Mouse (Mus musculus): Measurements from ENCODE around the gene Olfr1313.
"Not testable (repeated sequence)": the region's sequence is repeated elsewhere in the genome, so short reads cannot be mapped to it uniquely, and the experiment has no call there.

Gene Olfr1313

DNA sequence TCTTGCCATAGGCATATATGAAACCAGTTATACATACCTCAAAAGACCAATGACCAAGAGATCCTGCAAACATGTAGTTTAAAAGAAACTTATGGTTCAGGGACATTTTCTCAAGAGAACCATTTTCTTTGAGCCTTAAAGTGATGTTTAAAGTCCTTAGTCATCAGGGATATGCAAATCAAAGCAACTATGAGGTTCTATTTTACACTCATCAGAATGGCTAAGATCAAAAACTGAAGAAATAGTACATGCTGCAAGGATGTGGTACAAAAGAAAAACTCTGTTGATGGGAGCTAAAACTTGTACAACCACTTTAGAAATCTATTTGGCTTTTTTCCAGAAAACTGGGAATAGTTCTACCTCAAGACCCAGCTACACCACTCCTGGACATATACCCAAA, at the start of gene Olfr1313:
Gene Olfr1313, minus strand, starts transcription at position 101 of the 400 bp plus-strand sequence.
- no peak for DNase-seq

DNA sequence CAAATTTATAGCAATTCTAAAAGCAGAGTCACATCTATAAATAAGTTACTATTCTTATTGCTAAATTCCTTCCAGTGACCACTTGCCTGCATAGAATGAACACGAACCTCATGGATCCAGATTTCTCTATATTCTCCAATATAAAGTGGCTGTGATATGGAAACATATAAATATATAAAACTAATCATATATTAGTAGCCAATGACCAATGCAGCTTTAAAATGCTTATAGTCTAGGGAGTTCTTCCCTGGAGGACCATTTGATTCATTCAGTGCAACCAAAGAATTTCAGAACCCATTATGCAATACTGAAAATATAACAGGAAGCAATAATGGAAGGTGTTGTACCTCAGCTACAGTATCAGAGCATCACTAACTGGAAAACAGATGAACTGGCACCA, 37.7 kb upstream of the Olfr1313 start, which contains the start of gene Olfr1315-ps1:
Gene Olfr1315-ps1, minus strand, starts transcription at position 101 of the 400 bp plus-strand sequence.
- no peak for DNase-seq

DNA sequence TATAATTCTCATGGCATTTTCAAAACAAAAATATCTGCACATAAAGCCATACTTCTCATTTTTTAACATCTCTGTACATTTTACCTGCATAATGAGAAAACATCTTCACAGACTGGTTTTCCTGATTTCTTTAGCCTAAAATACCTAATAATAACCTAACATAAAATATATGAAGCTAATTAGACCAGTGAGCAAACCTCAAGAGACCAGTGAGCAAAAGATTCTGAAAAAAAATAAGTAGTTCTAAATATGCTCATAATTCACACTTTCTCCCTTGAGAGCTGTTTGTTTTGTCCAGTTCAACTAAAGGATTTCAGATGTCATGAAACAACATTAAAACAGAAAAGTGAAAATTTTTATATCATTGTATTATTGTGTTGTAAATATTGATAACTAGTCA, 19.0 kb upstream of the Olfr1313 start, which contains the start of gene Olfr1314:
Gene Olfr1314, minus strand, starts transcription at position 101 of the 400 bp plus-strand sequence.
- no peak for DNase-seq

DNA sequence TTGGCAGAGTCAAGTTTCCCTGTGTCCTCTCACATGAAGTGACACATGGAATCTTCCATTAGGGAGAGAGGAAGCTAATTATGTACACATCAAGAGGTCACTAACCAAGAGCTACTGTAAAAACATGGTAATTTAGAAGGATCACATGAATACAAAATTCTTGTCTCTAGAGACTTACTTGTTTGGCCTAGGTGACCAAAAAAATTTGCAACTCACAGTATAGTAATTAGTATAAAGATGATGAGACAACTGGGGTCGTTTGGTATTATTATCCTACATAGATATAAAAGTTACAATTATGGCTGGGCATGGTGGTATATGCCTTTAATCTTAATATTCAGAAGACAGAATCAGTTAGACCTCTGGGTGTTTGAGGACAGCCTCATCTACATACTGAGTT, 27.5 kb downstream of the Olfr1313 start, which contains the start of gene Olfr1312:
Gene Olfr1312, minus strand, starts transcription at position 101 of the 400 bp plus-strand sequence.
- no peak for DNase-seq

DNA sequence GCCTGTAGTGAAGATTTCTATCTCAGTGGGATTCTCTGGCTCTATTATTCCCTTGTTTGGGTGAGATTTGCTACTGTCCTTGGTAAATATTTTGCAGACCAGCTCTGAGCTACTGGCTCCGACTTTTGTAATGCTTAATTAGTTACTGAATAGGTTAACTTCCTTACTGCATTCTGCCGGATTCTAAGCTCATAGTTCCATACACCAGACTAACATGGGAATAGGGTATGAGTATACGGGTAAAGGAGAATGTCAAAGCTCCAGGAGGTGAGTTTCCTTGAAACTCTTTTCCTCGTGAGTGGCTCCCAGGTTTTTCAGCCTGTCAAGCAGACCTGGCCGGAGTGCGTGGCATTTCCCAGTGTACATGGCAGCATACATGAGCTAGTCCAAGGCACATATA, 50.7 kb downstream of the Olfr1313 start:
- DNase-seq = not testable (repeated sequence)

DNA sequence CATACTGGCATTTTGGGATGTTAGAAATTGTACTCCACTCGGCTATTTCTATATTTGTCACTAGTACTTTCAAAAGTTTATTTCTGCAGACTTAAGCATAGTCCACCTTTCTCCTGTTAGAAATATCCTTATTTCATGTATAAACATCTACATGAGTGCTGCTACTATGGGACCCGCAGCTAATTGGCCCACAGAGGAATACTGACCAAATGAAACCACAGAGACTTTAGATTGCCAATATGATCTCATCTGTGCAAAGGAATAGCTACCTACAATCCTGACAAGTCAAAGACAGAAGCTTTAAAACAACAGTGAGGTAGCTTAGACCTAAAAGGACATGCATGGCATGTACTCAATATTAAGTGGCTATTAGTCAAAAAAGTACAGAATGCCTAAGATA, 53.3 kb downstream of the Olfr1313 start, which contains the start of gene Olfr1311:
Gene Olfr1311, minus strand, starts transcription at position 101 of the 400 bp plus-strand sequence.
- DNase-seq = no peak
